Comparison of ENCODE assay signal across 9 mouse cellular contexts in genomic region chr6:83131469-83132034, GRCm38 (mm10). TPM values are rescaled to one million over a fixed set of nuclear protein-coding genes. Genes with fewer than 3 reads are reported as not detected.
A peak's percentile ranks its signal among the peaks of the same experiment; 100 is the strongest.
DNase-seq lines count a peak whose midpoint lies in the region; ATAC-seq and TF ChIP-seq lines count a peak whose summit lies in the region.
"Had no signal": no experiment of that assay in that cellular context is flagged by ENCODE, and none has a peak within 500 bp of the region (broad histone marks: within the 10 kb centered on the region; RNA-seq: fewer than 3 reads in every experiment).

No protein-coding gene starts in this region.

- no peak for TF ChIP-seq CTCF in gastrocnemius, adult 2 months (IDR thresholded peaks at IDR 0.05)
- TF ChIP-seq CTCF in lung, adult 2 months (IDR thresholded peaks at IDR 0.05; ENCODE audit: insufficient read depth, low read length): no peak
- no peak for TF ChIP-seq CTCF in small intestine, adult 2 months (IDR thresholded peaks at IDR 0.05; ENCODE audit: extremely low read depth, insufficient read length, insufficient replicate concordance, low read depth, low read length)

- H3K4me3 ChIP-seq in gastrocnemius, adult 2 months: no peak overlapping the region
- H3K4me3 ChIP-seq in kidney, embryonic 14.5 days (ENCODE audit: low read length): no peak overlapping the region
- H3K4me3 ChIP-seq in lung, adult 2 months (replicated peaks; ENCODE audit: extremely low read depth, low read depth, low read length): no peak overlapping the region
- H3K4me3 ChIP-seq in small intestine, adult 2 months (ENCODE audit: low read depth, low read length): no peak overlapping the region
- no peak overlapping the region for H3K4me3 ChIP-seq in midbrain, embryonic 16.5 days (ENCODE audit: low read depth, low read length)
- no peak overlapping the region for H3K4me3 ChIP-seq in limb, embryonic 10.5 days

- DNase-seq in gastrocnemius, adult 2 months: peak; percentile 13
- no peak for DNase-seq in gastrocnemius, postnatal 14 days
- DNase-seq in lung, adult 2 months: peak; percentile 56
- DNase-seq in limb, embryonic 10.5 days (ENCODE audit: low spot score): no peak
- DNase-seq in spleen, adult 18-20 months: no peak
- DNase-seq: embryo, embryonic 11 days had no signal

- H3K27me3 ChIP-seq in kidney, embryonic 14.5 days (ENCODE audit: control insufficient read depth, insufficient read depth, low read length): no peaks in the 10 kb centered on the region
- no peaks in the 10 kb centered on the region for H3K27me3 ChIP-seq in small intestine, adult 2 months (ENCODE audit: control insufficient read depth, insufficient read depth, low read length)
- H3K27me3 ChIP-seq in midbrain, embryonic 16.5 days (ENCODE audit: control insufficient read depth, insufficient read depth, low read depth, low read length): peaks cover 8% of the 10 kb centered on the region
- no peaks in the 10 kb centered on the region for H3K27me3 ChIP-seq in limb, embryonic 10.5 days (ENCODE audit: low read depth, poor library complexity, severe bottlenecking)

- no peak overlapping the region for H3K9ac ChIP-seq in kidney, embryonic 14.5 days (ENCODE audit: low read depth, low read length)
- H3K9ac ChIP-seq in midbrain, embryonic 16.5 days (ENCODE audit: low read depth, low read length): no peak overlapping the region

- H3K4me1 ChIP-seq in kidney, embryonic 14.5 days (ENCODE audit: control insufficient read depth, insufficient read depth, low read length): peaks cover 20% of the 10 kb centered on the region
- peaks cover 1% of the 10 kb centered on the region; the same call in 1 of the 2 replicates for H3K4me1 ChIP-seq in lung, adult 2 months (ENCODE audit: control insufficient read depth, insufficient read depth, low read length)
- peaks cover 21% of the 10 kb centered on the region for H3K4me1 ChIP-seq in small intestine, adult 2 months (ENCODE audit: control insufficient read depth, insufficient read depth, insufficient read length, low read length)
- H3K4me1 ChIP-seq in midbrain, embryonic 16.5 days (ENCODE audit: control insufficient read depth, insufficient read depth, low read length): peaks cover under 1% of the 10 kb centered on the region
- H3K4me1 ChIP-seq in limb, embryonic 10.5 days: peaks cover 31% of the 10 kb centered on the region

- no peak for ATAC-seq in kidney, embryonic 14.5 days (ENCODE audit: low FRiP score, low TSS enrichment)
- ATAC-seq in midbrain, embryonic 16.5 days: no peak

- intact Hi-C loops in gastrocnemius, adult 2 months (cut with DNase I): no loop called here
- intact Hi-C loops in gastrocnemius, postnatal 14 days (cut with DNase I; ENCODE audit: low total_unique reads): no loop called here

- TF ChIP-seq POLR2A in lung, adult 2 months (IDR thresholded peaks at IDR 0.05; ENCODE audit: borderline replicate concordance, extremely low read depth, low read depth, low read length): 0 out of 2 replicates have a peak, but pooled peaks have one; percentile 10
- no peak for TF ChIP-seq POLR2A in small intestine, adult 2 months (IDR thresholded peaks at IDR 0.05; ENCODE audit: low read depth, low read length)

- WGBS in kidney, embryonic 14.5 days: 60% methylated on average over 6 of the region's 6 CpGs
- 32% methylated on average over 6 of the region's 6 CpGs for WGBS in lung, adult 2 months
- WGBS in small intestine, adult 2 months: 12% methylated on average over 6 of the region's 6 CpGs
- WGBS in midbrain, embryonic 16.5 days: 90% methylated on average over 6 of the region's 6 CpGs
- 85% methylated on average over 6 of the region's 6 CpGs for WGBS in limb, embryonic 10.5 days

- H3K9me3 ChIP-seq in kidney, embryonic 14.5 days (ENCODE audit: control insufficient read depth, low read length): no peaks in the 10 kb centered on the region
- H3K9me3 ChIP-seq in midbrain, embryonic 16.5 days (replicated peaks; ENCODE audit: control insufficient read depth, low read length, poor library complexity, severe bottlenecking): no peaks in the 10 kb centered on the region
- no peaks in the 10 kb centered on the region for H3K9me3 ChIP-seq in limb, embryonic 10.5 days (replicated peaks)

- H3K4me2 ChIP-seq in kidney, embryonic 14.5 days (replicated peaks; ENCODE audit: low read depth, low read length): no peak overlapping the region
- no peak overlapping the region for H3K4me2 ChIP-seq in midbrain, embryonic 16.5 days (ENCODE audit: low read length)

- H3K36me3 ChIP-seq in kidney, embryonic 14.5 days (ENCODE audit: control insufficient read depth, insufficient read depth, low read length): no peaks in the 10 kb centered on the region
- H3K36me3 ChIP-seq in small intestine, adult 2 months (ENCODE audit: control insufficient read depth, insufficient read depth, low read length): no peaks in the 10 kb centered on the region
- H3K36me3 ChIP-seq in midbrain, embryonic 16.5 days (ENCODE audit: control insufficient read depth, insufficient read depth, low read length): no peaks in the 10 kb centered on the region
- no peaks in the 10 kb centered on the region; the same call in 1 of the 2 replicates for H3K36me3 ChIP-seq in limb, embryonic 10.5 days

- H3K27ac ChIP-seq in gastrocnemius, adult 2 months: peak overlapping the region; percentile 13; the same call in 1 of the 2 replicates
- peak overlapping the region; percentile 69; the same call in 1 of the 2 replicates for H3K27ac ChIP-seq in kidney, embryonic 14.5 days (ENCODE audit: low read depth, low read length)
- H3K27ac ChIP-seq in small intestine, adult 2 months (ENCODE audit: insufficient read depth, low read depth, low read length): peak overlapping the region; percentile 97
- no peak overlapping the region for H3K27ac ChIP-seq in midbrain, embryonic 16.5 days (ENCODE audit: low read length)
- H3K27ac ChIP-seq in limb, embryonic 10.5 days: no peak overlapping the region

RNA-seq across cellular contexts. Expression of gene Rtkn, which starts 3.7 kb away (rescaled TPM):
- 10 to 100 TPM; 12.2 to 15.3 TPM for total RNA-seq in gastrocnemius, adult 2 months (2021)
- 10 to 100 TPM; 13.0 to 16.5 TPM for total RNA-seq in gastrocnemius, postnatal 14 days (2021)
- 14.9 and 18.0 TPM in 2 replicates for polyA plus RNA-seq in kidney, embryonic 14.5 days (2014; fragmentation: Nextera tagmentation; extraction: Ambion mirVana)
- 110 and 116 TPM in 2 replicates for polyA plus RNA-seq in lung, adult 2 months (2012; rRNA removed)
- polyA plus RNA-seq in small intestine, adult 2 months (2012; rRNA removed): 47.3 and 179 TPM in 2 replicates
- 10.7 TPM in 2 replicates for polyA plus RNA-seq in midbrain, embryonic 16.5 days (2015; fragmentation: Nextera tagmentation; extraction: Ambion mirVana)
- 34.2 and 51.8 TPM in 2 replicates for polyA plus RNA-seq in limb, embryonic 10.5 days (2016; fragmentation: Nextera tagmentation; extraction: Ambion mirVana)

RNA-seq across cellular contexts. Expression of gene Ino80b, which starts 6.3 kb away (rescaled TPM):
- 10 to 100 TPM; 13.7 to 16.3 TPM for total RNA-seq in gastrocnemius, adult 2 months (2021)
- 10 to 100 TPM; 14.5 to 15.2 TPM for total RNA-seq in gastrocnemius, postnatal 14 days (2021)
- polyA plus RNA-seq in kidney, embryonic 14.5 days (2014; fragmentation: Nextera tagmentation; extraction: Ambion mirVana): 18.8 and 20.0 TPM in 2 replicates
- polyA plus RNA-seq in lung, adult 2 months (2012; rRNA removed): 37.0 and 63.4 TPM in 2 replicates
- 30.3 and 70.3 TPM in 2 replicates for polyA plus RNA-seq in small intestine, adult 2 months (2012; rRNA removed)
- polyA plus RNA-seq in midbrain, embryonic 16.5 days (2015; fragmentation: Nextera tagmentation; extraction: Ambion mirVana): 13.3 and 14.5 TPM in 2 replicates
- polyA plus RNA-seq in limb, embryonic 10.5 days (2016; fragmentation: Nextera tagmentation; extraction: Ambion mirVana): 17.4 and 17.8 TPM in 2 replicates

RNA-seq across cellular contexts. Expression of gene Wbp1, which starts 10.2 kb away (rescaled TPM):
- 10 to 100 TPM; 43.3 to 45.6 TPM for total RNA-seq in gastrocnemius, adult 2 months (2021)
- 10 to 100 TPM; 48.2 to 50.5 TPM for total RNA-seq in gastrocnemius, postnatal 14 days (2021)
- 123 and 125 TPM in 2 replicates for polyA plus RNA-seq in kidney, embryonic 14.5 days (2014; fragmentation: Nextera tagmentation; extraction: Ambion mirVana)
- 174 and 211 TPM in 2 replicates for polyA plus RNA-seq in lung, adult 2 months (2012; rRNA removed)
- polyA plus RNA-seq in small intestine, adult 2 months (2012; rRNA removed): 91.6 and 183 TPM in 2 replicates
- 148 and 163 TPM in 2 replicates for polyA plus RNA-seq in midbrain, embryonic 16.5 days (2015; fragmentation: Nextera tagmentation; extraction: Ambion mirVana)
- 136 and 188 TPM in 2 replicates for polyA plus RNA-seq in limb, embryonic 10.5 days (2016; fragmentation: Nextera tagmentation; extraction: Ambion mirVana)

RNA-seq across cellular contexts. Expression of gene Mogs, which starts 16.3 kb away (rescaled TPM):
- 1 to 10 TPM; 4.7 to 6.6 TPM for total RNA-seq in gastrocnemius, adult 2 months (2021)
- total RNA-seq in gastrocnemius, postnatal 14 days (2021): 1 to 10 TPM; 6.8 to 8.8 TPM
- polyA plus RNA-seq in kidney, embryonic 14.5 days (2014; fragmentation: Nextera tagmentation; extraction: Ambion mirVana): 37.8 and 57.4 TPM in 2 replicates
- polyA plus RNA-seq in lung, adult 2 months (2012; rRNA removed): 40.6 and 44.1 TPM in 2 replicates
- 34.2 and 45.6 TPM in 2 replicates for polyA plus RNA-seq in small intestine, adult 2 months (2012; rRNA removed)
- 20.9 and 21.6 TPM in 2 replicates for polyA plus RNA-seq in midbrain, embryonic 16.5 days (2015; fragmentation: Nextera tagmentation; extraction: Ambion mirVana)
- polyA plus RNA-seq in limb, embryonic 10.5 days (2016; fragmentation: Nextera tagmentation; extraction: Ambion mirVana): 45.3 and 53.8 TPM in 2 replicates

RNA-seq across cellular contexts. Expression of gene Mrpl53, which starts 22.7 kb away (rescaled TPM):
- 100 to 1,000 TPM in 1 of 2 experiments, 10 to 100 TPM in 1; 94.7 to 121 TPM for total RNA-seq in gastrocnemius, adult 2 months (2021)
- 100 to 1,000 TPM; 100 to 117 TPM for total RNA-seq in gastrocnemius, postnatal 14 days (2021)
- polyA plus RNA-seq in kidney, embryonic 14.5 days (2014; fragmentation: Nextera tagmentation; extraction: Ambion mirVana): 139 and 169 TPM in 2 replicates
- polyA plus RNA-seq in lung, adult 2 months (2012; rRNA removed): 60.3 and 68.7 TPM in 2 replicates
- polyA plus RNA-seq in small intestine, adult 2 months (2012; rRNA removed): 73.8 and 82.0 TPM in 2 replicates
- polyA plus RNA-seq in midbrain, embryonic 16.5 days (2015; fragmentation: Nextera tagmentation; extraction: Ambion mirVana): 113 and 115 TPM in 2 replicates
- 150 and 163 TPM in 2 replicates for polyA plus RNA-seq in limb, embryonic 10.5 days (2016; fragmentation: Nextera tagmentation; extraction: Ambion mirVana)

Comparison
In these comparisons a context has a peak if more than half of its experiments do, and no peak if none do; other contexts are left out.
1. DNase-seq: peak in gastrocnemius, adult 2 months (single experiment) and lung, adult 2 months (single experiment); none in gastrocnemius, postnatal 14 days (single experiment), limb, embryonic 10.5 days (single experiment) and spleen, adult 18-20 months (0 of 2).
2. H3K27ac ChIP-seq: peak in gastrocnemius, adult 2 months (single experiment), kidney, embryonic 14.5 days (single experiment) and small intestine, adult 2 months (single experiment); none in midbrain, embryonic 16.5 days (single experiment) and limb, embryonic 10.5 days (single experiment).